Mouse (Mus musculus): Measurements from ENCODE around the gene Grip1.
A peak's percentile ranks its signal among the peaks of the same experiment; 100 is the strongest.

Grip1 gene

GRCm38 (mm10) chr10:119834122-119834521 lies 380.5 kb downstream of the Grip1 start:
- DNase-seq (ENCODE audit: low read depth): no peak

- DNase-seq (ENCODE audit: low read depth): no peak
Measured at GRCm38 (mm10) chr10:119839645-119840044, 386.0 kb downstream of the Grip1 start.

- no peak for DNase-seq (ENCODE audit: low read depth)
Measured at GRCm38 (mm10) chr10:119842004-119842403, 388.4 kb downstream of the Grip1 start.

- DNase-seq (ENCODE audit: low read depth): no peak
Measured at GRCm38 (mm10) chr10:119845705-119846410, 392.2 kb downstream of the Grip1 start.

- DNase-seq (ENCODE audit: low read depth): no peak
Measured at GRCm38 (mm10) chr10:119851594-119851993, 398.0 kb downstream of the Grip1 start.

GRCm38 (mm10) chr10:119852582-119853135 lies 399.0 kb downstream of the Grip1 start:
- no peak for DNase-seq (ENCODE audit: low read depth)

- no peak for DNase-seq (ENCODE audit: low read depth)
Measured at GRCm38 (mm10) chr10:119867726-119868125, 414.1 kb downstream of the Grip1 start.

GRCm38 (mm10) chr10:119868995-119869579 lies 415.5 kb downstream of the Grip1 start:
- DNase-seq (ENCODE audit: low read depth): peak; percentile 65

- DNase-seq (ENCODE audit: low read depth): peak; percentile 32
Measured at GRCm38 (mm10) chr10:119876721-119877120, 423.1 kb downstream of the Grip1 start.

- DNase-seq (ENCODE audit: low read depth): no peak
Measured at GRCm38 (mm10) chr10:119878331-119878730, 424.7 kb downstream of the Grip1 start.

- DNase-seq (ENCODE audit: low read depth): no peak
Measured at GRCm38 (mm10) chr10:119884591-119884990, 431.0 kb downstream of the Grip1 start.

GRCm38 (mm10) chr10:119885563-119885962 lies 431.9 kb downstream of the Grip1 start:
- DNase-seq (ENCODE audit: low read depth): peak; percentile 39

- DNase-seq (ENCODE audit: low read depth): no peak
Measured at GRCm38 (mm10) chr10:119886681-119887080, 433.1 kb downstream of the Grip1 start.

GRCm38 (mm10) chr10:119902754-119903153 lies 449.1 kb downstream of the Grip1 start:
- no peak for DNase-seq (ENCODE audit: low read depth)

- DNase-seq (ENCODE audit: low read depth): no peak
Measured at GRCm38 (mm10) chr10:119906869-119907268, 453.2 kb downstream of the Grip1 start.

GRCm38 (mm10) chr10:119917995-119918394 lies 464.4 kb downstream of the Grip1 start:
- DNase-seq (ENCODE audit: low read depth): no peak

- DNase-seq (ENCODE audit: low read depth): no peak
Measured at GRCm38 (mm10) chr10:119927963-119928362, 474.3 kb downstream of the Grip1 start.

GRCm38 (mm10) chr10:119928921-119929320 lies 475.3 kb downstream of the Grip1 start:
- no peak for DNase-seq (ENCODE audit: low read depth)

- peak; percentile 46 for DNase-seq (ENCODE audit: low read depth)
Measured at GRCm38 (mm10) chr10:119932794-119933193, 479.2 kb downstream of the Grip1 start.

GRCm38 (mm10) chr10:119933362-119933761 lies 479.7 kb downstream of the Grip1 start:
- no peak for DNase-seq (ENCODE audit: low read depth)

GRCm38 (mm10) chr10:119935231-119935630 lies 481.6 kb downstream of the Grip1 start:
- no peak for DNase-seq (ENCODE audit: low read depth)

- DNase-seq (ENCODE audit: low read depth): no peak
Measured at GRCm38 (mm10) chr10:119937481-119937880, 483.9 kb downstream of the Grip1 start.

GRCm38 (mm10) chr10:119943906-119944305 lies 490.3 kb downstream of the Grip1 start:
- no peak for DNase-seq (ENCODE audit: low read depth)
